Mouse (Mus musculus): ENCODE data around the gene D430041D05Rik.

GRCm38 (mm10) chr2:104367836-104368298, 42.9 kb downstream of the D430041D05Rik start:
- TF ChIP-seq CTCF (IDR thresholded peaks at IDR 0.05; ENCODE audit: low read depth): no peak
- no peak for TF ChIP-seq EP300 (optimal IDR thresholded peaks at IDR 0.05)
